Mouse (Mus musculus) testis, adult 10 weeks (tissue): ENCODE results near the gene Hmx2. TPM values are rescaled to one million over a fixed set of nuclear protein-coding genes. Genes with fewer than 3 reads are reported as not detected.

Source experiments
- polyA plus RNA-seq: library from polyadenylated mRNA; stranded (reverse); fragments of 350-450 nt; fragmentation: Illumina TruSeq; extraction: RNeasy Lipid Tissue Mini Kit (QIAGEN cat#74804); gene quantifications from one replicate; pipeline ENCODE4 v1.2.3, GENCODE M21; 2014; ENCODE audit warnings: low read depth, low replicate concordance

Hmx2 gene
- polyA plus RNA-seq, result not detected

DNA sequence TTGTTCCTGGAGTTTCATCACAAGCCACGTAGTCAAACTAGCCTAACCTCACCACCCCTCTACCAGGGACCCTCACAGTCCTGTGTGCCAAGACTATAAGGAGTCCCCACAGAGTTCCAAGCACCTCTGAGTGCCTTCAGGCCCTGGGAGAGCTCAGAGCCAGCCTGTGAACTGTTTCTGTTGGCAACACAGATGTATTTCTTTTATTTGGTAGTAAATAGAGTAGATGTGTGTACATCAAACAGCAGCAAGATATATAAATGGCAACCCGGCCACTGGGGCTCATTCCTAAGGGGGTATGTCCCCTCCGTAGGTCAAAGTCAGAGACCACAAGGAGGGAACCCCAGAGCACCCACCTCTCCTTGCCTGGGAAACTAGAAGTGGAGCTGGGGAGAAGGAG is at the start of gene Hmx2:
Gene Hmx2 (plus strand): TSS at position 301 of the 400 bp plus-strand sequence.

DNA sequence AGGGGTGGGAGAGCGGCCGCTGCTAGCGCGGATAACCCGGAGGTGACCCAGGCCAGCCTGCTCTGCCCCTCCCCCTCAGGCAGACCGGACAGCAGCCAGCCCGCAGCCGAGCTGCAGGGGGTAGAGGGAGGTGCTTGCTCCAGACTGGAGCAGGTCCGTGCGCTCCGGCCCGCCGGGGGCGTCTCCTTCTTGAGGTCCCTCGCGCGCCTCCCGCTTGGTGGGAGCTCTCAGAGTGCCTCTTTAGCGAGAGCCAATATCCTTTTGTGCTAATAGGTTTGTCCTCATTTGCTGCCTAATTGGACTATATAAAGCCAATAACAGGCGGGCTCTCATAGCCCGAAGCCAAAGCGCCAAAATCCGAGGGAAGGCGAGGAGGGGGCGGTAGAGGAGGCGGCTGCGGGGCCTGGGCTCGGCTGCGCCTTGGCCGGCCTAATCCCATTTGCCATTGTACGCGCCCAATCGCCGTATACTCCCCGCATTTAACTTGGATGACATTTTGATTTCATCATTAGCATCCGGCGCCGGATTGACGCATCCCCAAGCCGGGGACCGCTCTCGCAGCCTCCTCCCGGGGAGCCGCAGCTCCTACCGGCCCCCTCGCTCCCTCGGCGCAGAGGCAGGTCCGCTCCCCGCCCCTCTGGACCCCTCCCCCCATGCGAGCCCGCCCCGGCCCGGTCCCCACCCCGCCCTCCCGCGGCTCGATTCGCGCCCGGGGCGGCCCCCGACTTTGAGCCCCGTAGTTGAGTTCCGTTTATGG is 6.3 kb upstream of the Hmx2 start, which contains the start of gene Hmx3:
Gene Hmx3 (plus strand): TSS at position 753 of the 757 bp plus-strand sequence.

DNA sequence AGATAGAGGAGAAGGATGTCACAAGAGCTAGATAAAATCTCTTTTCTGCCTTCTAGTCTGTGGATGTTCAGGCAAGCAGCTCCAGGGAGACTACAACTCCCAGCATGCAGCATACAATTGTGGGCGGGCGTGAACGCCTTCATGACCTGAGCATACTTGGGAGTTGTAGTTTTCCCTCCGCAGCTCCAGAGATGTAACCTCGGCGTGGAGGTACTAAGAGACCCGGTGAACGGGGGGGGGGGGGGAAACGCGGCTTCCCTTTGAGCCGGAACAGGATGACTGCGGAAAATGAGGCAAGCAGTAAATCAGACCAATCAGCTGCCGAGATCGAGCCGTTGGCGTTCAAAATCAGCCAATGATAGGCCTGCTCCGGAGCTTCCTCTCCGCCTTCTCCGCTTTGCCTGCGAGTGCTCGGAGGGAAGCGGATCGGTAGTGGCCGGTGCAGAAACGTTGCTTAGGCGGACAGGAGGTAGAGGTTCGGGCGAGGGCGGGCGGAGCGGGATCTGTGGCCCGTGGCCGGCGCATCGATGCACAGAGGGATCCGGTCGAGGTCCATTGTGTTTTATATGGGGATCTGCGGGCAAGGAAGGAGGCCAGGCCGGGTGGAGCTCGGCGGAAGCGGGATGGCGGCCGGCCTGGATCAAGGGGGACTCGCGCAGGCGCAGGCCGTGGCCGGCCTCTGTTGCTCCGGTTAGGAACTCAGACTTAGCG is 11.6 kb downstream of the Hmx2 start, which contains the start of gene Bub3:
Gene Bub3 (plus strand): TSS at position 237 of the 711 bp plus-strand sequence.

Other genes with a start within 250 kb of the Hmx2 start
- 10.8 TPM for gene Cuzd1, start 226.5 kb upstream of the Hmx2 start, polyA plus RNA-seq
- 273 TPM for gene Fam24b, start 219.3 kb upstream of the Hmx2 start, polyA plus RNA-seq
- gene Fam24a, start 214.9 kb upstream of the Hmx2 start, polyA plus RNA-seq, result 91.6 TPM
- gene 2310057M21Rik, start 186.0 kb upstream of the Hmx2 start, polyA plus RNA-seq, result 12.9 TPM
- 25.9 TPM for gene Pstk, start 177.6 kb upstream of the Hmx2 start, polyA plus RNA-seq
- gene Ikzf5, start 138.3 kb upstream of the Hmx2 start, polyA plus RNA-seq, result 31.7 TPM
- gene Acadsb, start 138.2 kb upstream of the Hmx2 start, polyA plus RNA-seq, result 84.8 TPM
- gene Hmx3, start 5.9 kb upstream of the Hmx2 start, polyA plus RNA-seq, result not detected
- gene Bub3, start 11.4 kb downstream of the Hmx2 start, polyA plus RNA-seq, result 21.7 TPM